Mouse (Mus musculus): ENCODE measurements around the gene Trappc6a. TPM values are rescaled to one million over a fixed set of nuclear protein-coding genes. Genes with fewer than 3 reads are reported as not detected.
A peak's percentile ranks its signal among the peaks of the same experiment; 100 is the strongest.

The Trappc6a gene
- polyA plus RNA-seq, 1 experiment from 2014 or later: 52.5 TPM

DNA sequence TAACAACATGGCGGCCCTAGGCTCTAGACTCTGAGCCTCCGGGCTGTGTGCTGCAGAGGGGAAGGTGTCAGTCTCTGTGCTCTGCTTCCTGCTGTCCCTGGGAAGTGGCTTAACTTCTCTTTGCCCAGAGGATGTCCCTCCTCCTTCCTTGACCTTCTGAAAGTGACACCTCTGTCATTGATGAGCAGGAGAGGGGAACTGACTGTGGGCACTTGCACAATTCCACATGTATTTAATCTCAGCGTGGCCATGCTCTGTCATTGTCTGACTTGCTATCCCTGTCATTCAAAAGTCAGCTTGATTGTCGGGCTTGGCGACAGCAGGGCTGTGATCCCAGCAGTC, 12.0 kb upstream of the Trappc6a start:
- H3K4me3 ChIP-seq (ENCODE audit: low read depth, low read length): no peak overlapping the region
- H3K9ac ChIP-seq (replicated peaks): no peak overlapping the region
- TF ChIP-seq CTCF (IDR thresholded peaks at IDR 0.05; ENCODE audit: low read depth): no peak
- no peak for TF ChIP-seq EP300 (IDR thresholded peaks at IDR 0.05; ENCODE audit: low read depth)
- H3K27ac ChIP-seq (ENCODE audit: low read depth): no peak overlapping the region
- ATAC-seq (peak; percentile 7; the same call in 1 of the 2 replicates), DNase-seq (no peak)
- no peaks in the 10 kb centered on the region for H3K36me3 ChIP-seq (replicated peaks; ENCODE audit: insufficient read depth, low read length)
- WGBS (ENCODE audit: insufficient replicate concordance): 59% methylated on average over 5 of the region's 5 CpGs
- H3K9me3 ChIP-seq (ENCODE audit: low read length): no peaks in the 10 kb centered on the region
- H3K4me2 ChIP-seq (ENCODE audit: low read depth, low read length): no peak overlapping the region
- H3K27me3 ChIP-seq (ENCODE audit: insufficient read depth, low read length): peaks cover 4% of the 10 kb centered on the region; the same call in 1 of the 2 replicates
- H3K4me1 ChIP-seq (ENCODE audit: insufficient read depth): peaks cover 19% of the 10 kb centered on the region

DNA sequence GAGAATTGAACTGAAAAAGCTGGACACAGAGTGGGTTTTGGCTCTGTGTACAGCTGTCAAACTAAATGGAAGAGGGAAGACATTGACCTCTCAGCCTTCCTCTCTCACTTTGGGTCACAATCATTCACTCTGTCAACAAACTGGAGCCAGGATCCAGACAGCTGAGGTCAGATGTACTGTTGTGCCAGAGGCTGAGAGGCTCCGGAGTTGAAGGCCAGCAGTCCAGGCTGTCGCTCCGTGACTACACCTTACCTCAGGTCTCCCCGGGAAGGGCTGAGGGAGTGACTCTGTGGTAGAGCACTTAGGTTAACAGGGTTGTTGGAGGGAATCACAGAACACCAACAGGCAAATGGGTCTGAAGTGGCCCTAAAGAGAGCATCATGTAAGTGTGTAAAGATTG, 9.9 kb upstream of the Trappc6a start:
- Histone ChIP-seq H3K27ac (ENCODE audit: low read depth) (no peak overlapping the region), H3K27me3 (ENCODE audit: insufficient read depth, low read length) (0 out of 2 replicates have a peak, but pooled peaks cover 2% of the 10 kb centered on the region), H3K4me2 (ENCODE audit: low read depth, low read length) (no peak overlapping the region), H3K9me3 (ENCODE audit: low read length) (no peaks in the 10 kb centered on the region), H3K36me3 (replicated peaks; ENCODE audit: insufficient read depth, low read length) (no peaks in the 10 kb centered on the region), H3K4me1 (ENCODE audit: insufficient read depth) (peaks cover 15% of the 10 kb centered on the region), H3K4me3 (ENCODE audit: low read depth, low read length) (no peak overlapping the region), H3K9ac (replicated peaks) (no peak overlapping the region)
- TF ChIP-seq CTCF (IDR thresholded peaks at IDR 0.05; ENCODE audit: low read depth) (no peak), EP300 (IDR thresholded peaks at IDR 0.05; ENCODE audit: low read depth) (no peak)
- DNase-seq (no peak), ATAC-seq (peak; percentile 72)
- 56% methylated on average over 4 of the region's 4 CpGs for WGBS (ENCODE audit: insufficient replicate concordance)

DNA sequence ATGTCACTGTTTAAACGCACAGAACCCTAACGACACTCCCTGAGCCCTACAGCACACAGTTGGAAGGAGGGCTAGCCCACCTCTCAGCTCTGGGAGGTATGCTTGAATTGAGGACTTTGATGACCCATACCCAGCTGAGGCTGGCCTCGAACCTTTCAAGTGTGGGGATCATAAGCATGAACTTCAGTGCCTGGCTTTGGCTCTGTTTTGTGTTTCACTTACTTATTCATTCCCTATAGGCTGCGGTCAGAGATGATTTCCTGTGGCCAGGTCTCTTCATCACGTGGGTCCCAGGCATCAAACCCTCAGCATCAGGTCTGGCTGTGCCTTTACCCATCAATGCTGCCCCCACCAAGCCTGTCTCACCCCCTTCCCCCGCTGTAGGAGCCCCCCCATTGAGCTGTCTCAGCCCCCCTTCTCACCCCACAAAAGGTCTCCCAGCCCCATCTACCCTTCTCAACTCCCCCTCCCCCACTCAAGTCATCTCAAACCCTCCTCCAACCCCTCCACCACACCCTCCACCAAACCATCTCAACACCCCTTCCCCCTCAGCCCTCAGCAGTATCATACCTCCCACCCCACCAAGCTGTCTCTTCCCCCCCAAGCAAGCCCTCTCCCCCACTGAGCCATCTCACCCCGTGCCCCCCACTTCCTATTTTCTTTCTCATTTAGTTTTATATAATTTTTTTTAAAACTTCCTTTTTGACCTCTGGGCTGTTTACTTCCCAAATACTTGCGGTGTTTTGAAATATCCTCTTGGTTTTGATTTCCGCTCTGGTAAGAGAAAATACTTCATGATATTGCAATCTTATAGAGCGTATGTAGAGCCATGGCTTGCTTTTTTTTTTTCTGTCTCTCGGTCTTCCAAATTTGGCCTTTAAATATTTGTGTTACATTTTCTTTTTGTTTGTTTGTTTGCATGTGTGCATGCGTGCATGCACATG, 7.5 kb upstream of the Trappc6a start:
- peak overlapping the region; percentile 36 for H3K27ac ChIP-seq (ENCODE audit: low read depth)
- no peak for TF ChIP-seq EP300 (IDR thresholded peaks at IDR 0.05; ENCODE audit: low read depth)
- TF ChIP-seq CTCF (IDR thresholded peaks at IDR 0.05; ENCODE audit: low read depth): no peak
- no peak overlapping the region for H3K4me2 ChIP-seq (ENCODE audit: low read depth, low read length)
- DNase-seq (no peak), ATAC-seq (no peak)
- H3K27me3 ChIP-seq (ENCODE audit: insufficient read depth, low read length): no peaks in the 10 kb centered on the region
- H3K9ac ChIP-seq (replicated peaks): no peak overlapping the region
- H3K4me3 ChIP-seq (ENCODE audit: low read depth, low read length): no peak overlapping the region
- H3K36me3 ChIP-seq (replicated peaks; ENCODE audit: insufficient read depth, low read length): no peaks in the 10 kb centered on the region
- H3K9me3 ChIP-seq (ENCODE audit: low read length): no peaks in the 10 kb centered on the region
- peaks cover 12% of the 10 kb centered on the region for H3K4me1 ChIP-seq (ENCODE audit: insufficient read depth)
- WGBS (ENCODE audit: insufficient replicate concordance): 41% methylated on average over 12 of the region's 12 CpGs

DNA sequence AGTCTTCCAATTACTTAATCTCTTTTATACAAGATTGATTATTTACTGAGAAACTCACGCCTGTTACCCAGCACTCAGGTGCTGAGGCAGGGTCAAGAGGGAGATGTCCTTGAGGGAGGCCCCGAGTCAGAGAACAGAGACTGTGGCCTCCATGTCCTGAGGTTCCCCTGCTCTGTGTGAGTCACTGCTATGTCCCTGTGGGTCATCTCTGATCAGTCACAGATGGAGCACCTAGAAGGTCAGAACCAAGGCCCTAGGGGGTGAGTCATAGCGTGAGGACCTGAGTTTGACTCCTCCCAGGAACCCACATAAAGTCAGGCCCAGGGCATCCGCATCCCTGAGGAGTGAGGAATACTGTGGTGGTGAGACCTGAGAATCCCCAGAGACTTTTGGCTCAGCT, 6.5 kb upstream of the Trappc6a start:
- no peak for DNase-seq
- H3K9ac ChIP-seq (replicated peaks): no peak overlapping the region
- H3K36me3 ChIP-seq (replicated peaks; ENCODE audit: insufficient read depth, low read length): no peaks in the 10 kb centered on the region
- WGBS (ENCODE audit: insufficient replicate concordance): 61% methylated on average over 4 of the region's 4 CpGs
- H3K27ac ChIP-seq (ENCODE audit: low read depth): peak overlapping the region; percentile 30; the same call in 1 of the 2 replicates
- peaks cover 11% of the 10 kb centered on the region for H3K4me1 ChIP-seq (ENCODE audit: insufficient read depth)
- H3K4me3 ChIP-seq (ENCODE audit: low read depth, low read length): no peak overlapping the region
- H3K9me3 ChIP-seq (ENCODE audit: low read length): no peaks in the 10 kb centered on the region
- TF ChIP-seq CTCF (IDR thresholded peaks at IDR 0.05; ENCODE audit: low read depth) (no peak), EP300 (IDR thresholded peaks at IDR 0.05; ENCODE audit: low read depth) (no peak)
- ATAC-seq: no peak
- H3K27me3 ChIP-seq (ENCODE audit: insufficient read depth, low read length): no peaks in the 10 kb centered on the region
- no peak overlapping the region for H3K4me2 ChIP-seq (ENCODE audit: low read depth, low read length)

DNA sequence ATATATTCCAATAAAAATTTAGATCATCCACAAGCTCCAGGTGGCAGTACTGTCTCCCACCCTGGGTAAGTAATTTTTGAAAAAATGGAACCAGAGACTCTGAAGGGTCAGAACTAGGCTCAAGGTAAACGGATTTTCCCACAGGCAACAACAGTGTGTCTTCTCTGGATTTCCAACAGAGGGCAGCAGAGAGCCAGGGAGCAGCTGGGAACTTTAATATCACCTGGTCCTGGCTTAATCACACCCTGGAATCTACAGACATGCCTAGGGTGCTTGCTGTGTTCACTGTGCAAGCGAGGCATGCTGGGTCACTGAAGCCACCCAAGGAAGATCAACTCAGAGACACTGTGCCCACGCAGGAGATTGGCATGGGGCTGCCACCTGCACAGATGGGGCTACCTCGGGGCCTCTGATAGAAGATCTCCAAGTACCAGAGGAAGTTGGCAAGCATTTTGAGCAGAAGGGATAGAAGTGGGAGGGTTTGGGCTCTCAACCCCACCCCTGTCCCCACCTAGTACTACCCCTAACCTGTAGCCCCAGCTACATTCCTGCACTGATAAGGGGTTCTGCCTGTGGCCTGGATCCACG, 4.6 kb upstream of the Trappc6a start:
- no peak for ATAC-seq

DNA sequence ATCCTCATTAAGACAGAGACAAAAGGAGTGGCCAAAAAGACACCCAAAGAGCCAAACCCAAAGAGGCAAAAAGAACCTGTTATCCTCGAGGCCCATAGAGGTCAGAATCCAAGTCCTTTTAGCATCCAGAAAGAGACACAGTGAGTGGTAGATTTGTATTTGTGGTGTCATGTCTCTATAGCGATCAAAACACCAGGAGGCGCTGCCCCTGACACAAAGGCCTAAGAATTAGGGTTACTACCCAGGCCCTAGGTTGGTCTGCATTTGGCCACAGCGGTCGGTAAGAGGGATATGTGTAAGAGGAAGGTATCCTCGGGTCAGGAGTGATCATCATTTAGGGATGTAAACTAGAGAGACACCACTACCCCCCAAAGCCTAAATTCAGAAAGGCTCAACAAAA, 1.9 kb upstream of the Trappc6a start:
- WGBS (ENCODE audit: insufficient replicate concordance): 35% methylated on average over 6 of the region's 6 CpGs
- no peak overlapping the region for H3K4me3 ChIP-seq (ENCODE audit: low read depth, low read length)
- H3K27ac ChIP-seq (ENCODE audit: low read depth): no peak overlapping the region
- no peaks in the 10 kb centered on the region for H3K36me3 ChIP-seq (replicated peaks; ENCODE audit: insufficient read depth, low read length)
- TF ChIP-seq CTCF (IDR thresholded peaks at IDR 0.05; ENCODE audit: low read depth): peak; percentile 56
- no peak for TF ChIP-seq EP300 (IDR thresholded peaks at IDR 0.05; ENCODE audit: low read depth)
- no peak overlapping the region for H3K9ac ChIP-seq (replicated peaks)
- H3K27me3 ChIP-seq (ENCODE audit: insufficient read depth, low read length): no peaks in the 10 kb centered on the region
- no peaks in the 10 kb centered on the region for H3K9me3 ChIP-seq (ENCODE audit: low read length)
- ATAC-seq (no peak), DNase-seq (no peak)
- H3K4me2 ChIP-seq (ENCODE audit: low read depth, low read length): peak overlapping the region; percentile 95
- H3K4me1 ChIP-seq (ENCODE audit: insufficient read depth): peaks cover 20% of the 10 kb centered on the region

More for the DNA sequence above, 4.6 kb upstream of the Trappc6a start:
- TF ChIP-seq CTCF (IDR thresholded peaks at IDR 0.05; ENCODE audit: low read depth) (peak; percentile 97), EP300 (IDR thresholded peaks at IDR 0.05; ENCODE audit: low read depth) (no peak)
- 21% methylated on average over 5 of the region's 5 CpGs for WGBS (ENCODE audit: insufficient replicate concordance)
- H3K36me3 ChIP-seq (replicated peaks; ENCODE audit: insufficient read depth, low read length): no peaks in the 10 kb centered on the region
- no peaks in the 10 kb centered on the region for H3K9me3 ChIP-seq (ENCODE audit: low read length)
- no peaks in the 10 kb centered on the region for H3K27me3 ChIP-seq (ENCODE audit: insufficient read depth, low read length)
- H3K4me2 ChIP-seq (ENCODE audit: low read depth, low read length): no peak overlapping the region
- H3K4me3 ChIP-seq (ENCODE audit: low read depth, low read length): no peak overlapping the region
- H3K9ac ChIP-seq (replicated peaks): no peak overlapping the region
- peak; percentile 65 for DNase-seq
- peaks cover 17% of the 10 kb centered on the region for H3K4me1 ChIP-seq (ENCODE audit: insufficient read depth)
- H3K27ac ChIP-seq (ENCODE audit: low read depth): no peak overlapping the region
